Mouse (Mus musculus): ENCODE results near the gene Shox2. TPM values are rescaled to one million over a fixed set of nuclear protein-coding genes. Genes with fewer than 3 reads are reported as not detected.
A peak's percentile ranks its signal among the peaks of the same experiment; 100 is the strongest.

Gene Shox2
- 1.5 and 3.0 TPM in 2 replicates for polyA plus RNA-seq (2015; fragmentation: Nextera tagmentation; extraction: Ambion mirVana)

GRCm38 (mm10) chr3:66981706-66982105 lies at the start of gene Shox2:
Gene Shox2 (minus strand): TSS chr3:66981771.
- peak within 1 kb of the TSS; percentile 24; the same call in 1 of the 2 replicates for H3K9ac ChIP-seq
- 0% methylated on average over 15 of the region's 15 CpGs for WGBS

GRCm38 (mm10) chr3:66996820-66997219 lies 15.2 kb upstream of the Shox2 start:
- Histone ChIP-seq H3K9ac (no peak overlapping the region), H3K27me3 (no peaks in the 10 kb centered on the region), H3K9me3 (no peaks in the 10 kb centered on the region), H3K4me3 (no peak overlapping the region), H3K36me3 (peaks cover 21% of the 10 kb centered on the region), H3K4me2 (no peak overlapping the region), H3K4me1 (no peaks in the 10 kb centered on the region), H3K27ac (no peak overlapping the region)
- 90% methylated on average over 1 of the region's 1 CpGs for WGBS
- no peak for ATAC-seq (ENCODE audit: borderline replicate concordance, extremely low read depth, low FRiP score, low TSS enrichment)

More at GRCm38 (mm10) chr3:66981706-66982105, at the start of gene Shox2:
- Histone ChIP-seq H3K4me3 (peak within 1 kb of the TSS; percentile 49), H3K36me3 (no peaks in the 10 kb centered on the region), H3K27me3 (peaks cover 76% of the 10 kb centered on the region), H3K4me1 (peaks cover 30% of the 10 kb centered on the region), H3K4me2 (peak within 1 kb of the TSS; percentile 89), H3K27ac (no peak within 1 kb of the TSS), H3K9me3 (no peaks in the 10 kb centered on the region)
- no peak for ATAC-seq (ENCODE audit: borderline replicate concordance, extremely low read depth, low FRiP score, low TSS enrichment)

GRCm38 (mm10) chr3:66986287-66986560 lies 4.7 kb upstream of the Shox2 start:
- Histone ChIP-seq H3K27ac (no peak overlapping the region), H3K36me3 (no peaks in the 10 kb centered on the region), H3K4me2 (peak overlapping the region; percentile 73), H3K4me3 (peak overlapping the region; percentile 73), H3K9ac (peak overlapping the region; percentile 76), H3K4me1 (peaks cover 17% of the 10 kb centered on the region), H3K27me3 (peaks cover 31% of the 10 kb centered on the region), H3K9me3 (no peaks in the 10 kb centered on the region)
- no peak for ATAC-seq (ENCODE audit: borderline replicate concordance, extremely low read depth, low FRiP score, low TSS enrichment)
- WGBS, result 3% methylated on average over 1 of the region's 1 CpGs

GRCm38 (mm10) chr3:66985539-66986286 lies 4.1 kb upstream of the Shox2 start:
- under 1% methylated on average over 60 of the region's 60 CpGs for WGBS
- H3K27me3 ChIP-seq, result peaks cover 36% of the 10 kb centered on the region
- H3K4me2 ChIP-seq, result peak overlapping the region; percentile 73
- peak overlapping the region; percentile 76 for H3K9ac ChIP-seq
- no peaks in the 10 kb centered on the region for H3K9me3 ChIP-seq
- H3K27ac ChIP-seq, result peak overlapping the region; percentile 71
- H3K4me3 ChIP-seq, result peak overlapping the region; percentile 73
- no peaks in the 10 kb centered on the region for H3K36me3 ChIP-seq
- peak; percentile 89 for ATAC-seq (ENCODE audit: borderline replicate concordance, extremely low read depth, low FRiP score, low TSS enrichment)
- peaks cover 22% of the 10 kb centered on the region for H3K4me1 ChIP-seq

GRCm38 (mm10) chr3:66983481-66983880 lies 1.9 kb upstream of the Shox2 start:
- no peaks in the 10 kb centered on the region for H3K36me3 ChIP-seq
- H3K9me3 ChIP-seq, result no peaks in the 10 kb centered on the region
- no peak for ATAC-seq (ENCODE audit: borderline replicate concordance, extremely low read depth, low FRiP score, low TSS enrichment)
- no peak overlapping the region for H3K9ac ChIP-seq
- H3K4me3 ChIP-seq, result no peak overlapping the region
- peaks cover 31% of the 10 kb centered on the region for H3K4me1 ChIP-seq
- H3K27me3 ChIP-seq, result peaks cover 58% of the 10 kb centered on the region
- no peak overlapping the region for H3K27ac ChIP-seq
- WGBS, result 15% methylated on average over 3 of the region's 3 CpGs
- H3K4me2 ChIP-seq, result no peak overlapping the region

- H3K4me1 ChIP-seq, result peaks cover 31% of the 10 kb centered on the region
- no peaks in the 10 kb centered on the region for H3K36me3 ChIP-seq
- peak overlapping the region; percentile 16; the same call in 1 of the 2 replicates for H3K4me3 ChIP-seq
- ATAC-seq (ENCODE audit: borderline replicate concordance, extremely low read depth, low FRiP score, low TSS enrichment), result no peak
- no peak overlapping the region for H3K9ac ChIP-seq
- no peaks in the 10 kb centered on the region for H3K9me3 ChIP-seq
- under 1% methylated on average over 29 of the region's 29 CpGs for WGBS
- no peak overlapping the region for H3K27ac ChIP-seq
- H3K27me3 ChIP-seq, result peaks cover 69% of the 10 kb centered on the region
- peak overlapping the region; percentile 89 for H3K4me2 ChIP-seq
These were observed 775 bp upstream of the Shox2 start for GRCm38 (mm10) chr3:66982181-66982911.

- Histone ChIP-seq H3K9ac (peak within 1 kb of the TSS; percentile 24; the same call in 1 of the 2 replicates), H3K36me3 (no peaks in the 10 kb centered on the region), H3K9me3 (no peaks in the 10 kb centered on the region), H3K4me1 (peaks cover 26% of the 10 kb centered on the region), H3K4me3 (peak within 1 kb of the TSS; percentile 49), H3K4me2 (peak within 1 kb of the TSS; percentile 89), H3K27ac (no peak within 1 kb of the TSS), H3K27me3 (peaks cover 79% of the 10 kb centered on the region)
- ATAC-seq (ENCODE audit: borderline replicate concordance, extremely low read depth, low FRiP score, low TSS enrichment), result peak; percentile 61
- 0% methylated on average over 41 of the region's 62 CpGs for WGBS
These were observed 390 bp downstream of the Shox2 start, which contains the start of gene Rsrc1 for GRCm38 (mm10) chr3:66981101-66981661. Gene Rsrc1 (plus strand): TSS chr3:66981390.

GRCm38 (mm10) chr3:66980111-66980975 lies 1.2 kb downstream of the Shox2 start:
- no peak for ATAC-seq (ENCODE audit: borderline replicate concordance, extremely low read depth, low FRiP score, low TSS enrichment)
- H3K4me2 ChIP-seq, result peak overlapping the region; percentile 89
- H3K36me3 ChIP-seq, result no peaks in the 10 kb centered on the region
- WGBS, result 3% methylated on average over 29 of the region's 29 CpGs
- H3K27me3 ChIP-seq, result peaks cover 82% of the 10 kb centered on the region
- no peak overlapping the region for H3K9ac ChIP-seq
- peaks cover 26% of the 10 kb centered on the region for H3K4me1 ChIP-seq
- no peak overlapping the region for H3K27ac ChIP-seq
- H3K9me3 ChIP-seq, result no peaks in the 10 kb centered on the region
- H3K4me3 ChIP-seq, result peak overlapping the region; percentile 49

GRCm38 (mm10) chr3:66979491-66979890 lies 2.1 kb downstream of the Shox2 start:
- Histone ChIP-seq H3K27me3 (peaks cover 88% of the 10 kb centered on the region), H3K36me3 (no peaks in the 10 kb centered on the region), H3K27ac (no peak overlapping the region), H3K9ac (no peak overlapping the region), H3K4me3 (no peak overlapping the region), H3K4me2 (no peak overlapping the region), H3K4me1 (peaks cover 26% of the 10 kb centered on the region), H3K9me3 (no peaks in the 10 kb centered on the region)
- ATAC-seq (ENCODE audit: borderline replicate concordance, extremely low read depth, low FRiP score, low TSS enrichment), result no peak
- 4% methylated on average over 9 of the region's 9 CpGs for WGBS

GRCm38 (mm10) chr3:66978457-66979381 lies 2.9 kb downstream of the Shox2 start:
- WGBS, result 1% methylated on average over 44 of the region's 45 CpGs
- H3K27ac ChIP-seq, result no peak overlapping the region
- H3K4me3 ChIP-seq, result no peak overlapping the region

More at GRCm38 (mm10) chr3:66978457-66979381, 2.9 kb downstream of the Shox2 start:
- H3K9ac ChIP-seq, result no peak overlapping the region
- H3K36me3 ChIP-seq, result no peaks in the 10 kb centered on the region
- H3K4me1 ChIP-seq, result peaks cover 27% of the 10 kb centered on the region
- H3K9me3 ChIP-seq, result no peaks in the 10 kb centered on the region
- 0 out of 2 replicates have a peak overlapping the region, but pooled peaks have one; percentile 19 for H3K4me2 ChIP-seq
- H3K27me3 ChIP-seq, result peaks cover 89% of the 10 kb centered on the region
- ATAC-seq (ENCODE audit: borderline replicate concordance, extremely low read depth, low FRiP score, low TSS enrichment), result no peak

All from lung, embryonic 15.5 days (tissue).